Mouse (Mus musculus): ENCODE results near the gene Slit1.

- TF ChIP-seq CTCF (IDR thresholded peaks at IDR 0.05) (no peak), EP300 (IDR thresholded peaks at IDR 0.05) (no peak)
Observed at GRCm38 (mm10) chr19:41723337-41723736, 20.1 kb downstream of the Slit1 start.

Data from lung, postnatal 0 days (tissue).